Mouse (Mus musculus) bone marrow macrophage, adult 2 months (primary cell): ENCODE measurements around the gene Dock8.

Experiments
- CTCF ChIP-seq: IDR thresholded peaks from 2 replicates; pipeline ENCODE4 v1.5.1; 2012; ENCODE audit warnings: low read depth, mild to moderate bottlenecking, low read length, moderate library complexity
- POLR2A ChIP-seq: IDR thresholded peaks from 2 replicates; pipeline ENCODE4 v1.6.1; 2012; ENCODE audit warnings: mild to moderate bottlenecking, low read depth, low read length, borderline replicate concordance

- no peak for TF ChIP-seq CTCF
- TF ChIP-seq POLR2A = no peak
Observed at GRCm38 (mm10) chr19:25022766-25023165, 23.4 kb downstream of the Dock8 start.
